Mouse (Mus musculus) ES-Bruce4 (cell line): ENCODE data around the gene Hip1r. TPM values are rescaled to one million over a fixed set of nuclear protein-coding genes. Genes with fewer than 3 reads are reported as not detected.

ENCODE experiments used
- polyA plus RNA-seq: library from polyadenylated mRNA; stranded (reverse); fragments of >200 nt; gene quantifications from 2 replicates; pipeline ENCODE4 v1.2.4, GENCODE M21; 2011; ENCODE audit warnings: low read depth; ENCODE audit not compliant: missing spikeins, insufficient read depth, insufficient read length

Hip1r gene
- polyA plus RNA-seq, 1 experiment: 17.4 TPM

Other genes with a start within 250 kb of the Hip1r start
- 242 and 268 TPM in 2 replicates for gene Rsrc2, start 224.2 kb upstream of the Hip1r start, polyA plus RNA-seq
- 96.7 and 109 TPM in 2 replicates for gene Kntc1, start 223.9 kb upstream of the Hip1r start, polyA plus RNA-seq
- gene Hcar2, start 108.1 kb upstream of the Hip1r start, polyA plus RNA-seq: not detected in 2 replicates
- not detected in 2 replicates for gene Hcar1, start 93.6 kb upstream of the Hip1r start, polyA plus RNA-seq
- gene Denr, start 66.5 kb upstream of the Hip1r start, polyA plus RNA-seq: 143 and 159 TPM in 2 replicates
- 1.8 and 2.7 TPM in 2 replicates for gene Gm43518, start 46.2 kb upstream of the Hip1r start, polyA plus RNA-seq
- gene Ccdc62, start 42.9 kb upstream of the Hip1r start, polyA plus RNA-seq: 4.1 and 5.4 TPM in 2 replicates
- gene Vps37b, start 58.6 kb downstream of the Hip1r start, polyA plus RNA-seq: 11.2 and 11.9 TPM in 2 replicates
- 0.49 and 0.79 TPM in 2 replicates for gene Abcb9, start 122.2 kb downstream of the Hip1r start, polyA plus RNA-seq
- gene Ogfod2, start 138.7 kb downstream of the Hip1r start, polyA plus RNA-seq: 4.6 and 6.0 TPM in 2 replicates
- 73.7 and 82.5 TPM in 2 replicates for gene Arl6ip4, start 142.5 kb downstream of the Hip1r start, polyA plus RNA-seq